Mouse (Mus musculus): ENCODE measurements around the gene Gm11238. TPM values are rescaled to one million over a fixed set of nuclear protein-coding genes. Genes with fewer than 3 reads are reported as not detected.
"Not testable (repeated sequence)": the region's sequence is repeated elsewhere in the genome, so short reads cannot be mapped to it uniquely, and the experiment has no call there.

Gm11238 gene
- polyA plus RNA-seq (2015; fragmentation: Nextera tagmentation; extraction: Ambion mirVana), result not detected in 2 replicates

GRCm38 (mm10) chr4:73607581-73607980 lies at the start of gene Gm11238:
TSS of gene Gm11238 (plus strand) at chr4:73607881.
- not testable (repeated sequence) for ATAC-seq (replicated peaks; ENCODE audit: extremely low read depth, insufficient read depth, low FRiP score); H3K9ac ChIP-seq (ENCODE audit: low read length); H3K36me3 ChIP-seq (ENCODE audit: control insufficient read depth, insufficient read depth); H3K9me3 ChIP-seq (replicated peaks; ENCODE audit: control insufficient read depth, low read length); H3K4me2 ChIP-seq (ENCODE audit: low read depth, low read length); H3K27me3 ChIP-seq (ENCODE audit: control insufficient read depth, insufficient read depth, low read length); H3K27ac ChIP-seq (ENCODE audit: low read length); H3K4me1 ChIP-seq (ENCODE audit: control insufficient read depth, insufficient read depth, low read length); H3K4me3 ChIP-seq (ENCODE audit: low read length)
- WGBS, result no CpG with 5 or more reads among the region's 3 CpGs

GRCm38 (mm10) chr4:73599248-73599647 lies 8.4 kb upstream of the Gm11238 start:
- H3K9me3 ChIP-seq (replicated peaks; ENCODE audit: control insufficient read depth, low read length), result no peaks in the 10 kb centered on the region
- H3K4me3 ChIP-seq (ENCODE audit: low read length), result no peak overlapping the region
- H3K4me1 ChIP-seq (ENCODE audit: control insufficient read depth, insufficient read depth, low read length), result no peaks in the 10 kb centered on the region
- H3K4me2 ChIP-seq (ENCODE audit: low read depth, low read length), result no peak overlapping the region
- no peaks in the 10 kb centered on the region for H3K27me3 ChIP-seq (ENCODE audit: control insufficient read depth, insufficient read depth, low read length)
- no peak overlapping the region for H3K27ac ChIP-seq (ENCODE audit: low read length)
- no peaks in the 10 kb centered on the region for H3K36me3 ChIP-seq (ENCODE audit: control insufficient read depth, insufficient read depth)
- WGBS, result 7% methylated on average over 3 of the region's 3 CpGs
- H3K9ac ChIP-seq (ENCODE audit: low read length), result no peak overlapping the region
- ATAC-seq (replicated peaks; ENCODE audit: extremely low read depth, insufficient read depth, low FRiP score), result no peak

- H3K9ac ChIP-seq (ENCODE audit: low read length); H3K36me3 ChIP-seq (ENCODE audit: control insufficient read depth, insufficient read depth); H3K4me1 ChIP-seq (ENCODE audit: control insufficient read depth, insufficient read depth, low read length); ATAC-seq (replicated peaks; ENCODE audit: extremely low read depth, insufficient read depth, low FRiP score); H3K9me3 ChIP-seq (replicated peaks; ENCODE audit: control insufficient read depth, low read length); H3K4me3 ChIP-seq (ENCODE audit: low read length); H3K4me2 ChIP-seq (ENCODE audit: low read depth, low read length); H3K27ac ChIP-seq (ENCODE audit: low read length); H3K27me3 ChIP-seq (ENCODE audit: control insufficient read depth, insufficient read depth, low read length): not testable (repeated sequence)
- no CpG with 5 or more reads among the region's 3 CpGs for WGBS
Observed at GRCm38 (mm10) chr4:73622684-73623083, 15.0 kb downstream of the Gm11238 start, which contains the start of gene Gm11237. TSS of gene Gm11237 (plus strand) at chr4:73622984.

- H3K27me3 ChIP-seq (ENCODE audit: control insufficient read depth, insufficient read depth, low read length); H3K27ac ChIP-seq (ENCODE audit: low read length); H3K4me3 ChIP-seq (ENCODE audit: low read length); H3K9ac ChIP-seq (ENCODE audit: low read length); H3K36me3 ChIP-seq (ENCODE audit: control insufficient read depth, insufficient read depth); ATAC-seq (replicated peaks; ENCODE audit: extremely low read depth, insufficient read depth, low FRiP score); H3K4me2 ChIP-seq (ENCODE audit: low read depth, low read length); H3K4me1 ChIP-seq (ENCODE audit: control insufficient read depth, insufficient read depth, low read length); H3K9me3 ChIP-seq (replicated peaks; ENCODE audit: control insufficient read depth, low read length): not testable (repeated sequence)
- no CpG with 5 or more reads among the region's 4 CpGs for WGBS
Observed at GRCm38 (mm10) chr4:73637821-73638220, 30.1 kb downstream of the Gm11238 start, which contains the start of gene Gm11236. TSS of gene Gm11236 (plus strand) at chr4:73638121.

- H3K27me3 ChIP-seq (ENCODE audit: control insufficient read depth, insufficient read depth, low read length); H3K36me3 ChIP-seq (ENCODE audit: control insufficient read depth, insufficient read depth); H3K27ac ChIP-seq (ENCODE audit: low read length); H3K4me3 ChIP-seq (ENCODE audit: low read length); ATAC-seq (replicated peaks; ENCODE audit: extremely low read depth, insufficient read depth, low FRiP score); H3K4me2 ChIP-seq (ENCODE audit: low read depth, low read length); H3K4me1 ChIP-seq (ENCODE audit: control insufficient read depth, insufficient read depth, low read length); H3K9ac ChIP-seq (ENCODE audit: low read length); H3K9me3 ChIP-seq (replicated peaks; ENCODE audit: control insufficient read depth, low read length): not testable (repeated sequence)
- WGBS, result 76% methylated on average over 4 of the region's 4 CpGs
Observed at GRCm38 (mm10) chr4:73661864-73662263, 54.2 kb downstream of the Gm11238 start.

- no CpG with 5 or more reads among the region's 4 CpGs for WGBS
- not testable (repeated sequence) for H3K4me2 ChIP-seq (ENCODE audit: low read depth, low read length); H3K4me3 ChIP-seq (ENCODE audit: low read length); H3K27me3 ChIP-seq (ENCODE audit: control insufficient read depth, insufficient read depth, low read length); H3K9ac ChIP-seq (ENCODE audit: low read length); H3K9me3 ChIP-seq (replicated peaks; ENCODE audit: control insufficient read depth, low read length); H3K27ac ChIP-seq (ENCODE audit: low read length); ATAC-seq (replicated peaks; ENCODE audit: extremely low read depth, insufficient read depth, low FRiP score); H3K4me1 ChIP-seq (ENCODE audit: control insufficient read depth, insufficient read depth, low read length); H3K36me3 ChIP-seq (ENCODE audit: control insufficient read depth, insufficient read depth)
Observed at GRCm38 (mm10) chr4:73668054-73668453, 60.4 kb downstream of the Gm11238 start, which contains the start of gene Gm11239. TSS of gene Gm11239 (plus strand) at chr4:73668354.

- not testable (repeated sequence) for H3K9me3 ChIP-seq (replicated peaks; ENCODE audit: control insufficient read depth, low read length); H3K36me3 ChIP-seq (ENCODE audit: control insufficient read depth, insufficient read depth); H3K27ac ChIP-seq (ENCODE audit: low read length); H3K4me2 ChIP-seq (ENCODE audit: low read depth, low read length); H3K4me1 ChIP-seq (ENCODE audit: control insufficient read depth, insufficient read depth, low read length); H3K9ac ChIP-seq (ENCODE audit: low read length); H3K27me3 ChIP-seq (ENCODE audit: control insufficient read depth, insufficient read depth, low read length); ATAC-seq (replicated peaks; ENCODE audit: extremely low read depth, insufficient read depth, low FRiP score); H3K4me3 ChIP-seq (ENCODE audit: low read length)
- no CpG with 5 or more reads among the region's 4 CpGs for WGBS
Observed at GRCm38 (mm10) chr4:73683216-73683615, 75.5 kb downstream of the Gm11238 start, which contains the start of gene Gm428. TSS of gene Gm428 (plus strand) at chr4:73683516.

Other genes with a start within 250 kb of the Gm11238 start
- not detected in 2 replicates for gene Gm11487, start 202.8 kb upstream of the Gm11238 start, polyA plus RNA-seq (2015; fragmentation: Nextera tagmentation; extraction: Ambion mirVana)
- gene Gm11237, start 15.1 kb downstream of the Gm11238 start, polyA plus RNA-seq (2015; fragmentation: Nextera tagmentation; extraction: Ambion mirVana), result not detected in 2 replicates
- not detected in 2 replicates for gene Gm11236, start 30.2 kb downstream of the Gm11238 start, polyA plus RNA-seq (2015; fragmentation: Nextera tagmentation; extraction: Ambion mirVana)
- gene Gm11239, start 60.5 kb downstream of the Gm11238 start, polyA plus RNA-seq (2015; fragmentation: Nextera tagmentation; extraction: Ambion mirVana), result not detected in 2 replicates
- not detected in 2 replicates for gene Gm428, start 75.6 kb downstream of the Gm11238 start, polyA plus RNA-seq (2015; fragmentation: Nextera tagmentation; extraction: Ambion mirVana)
- gene Rasef, start 183.1 kb downstream of the Gm11238 start, polyA plus RNA-seq (2015; fragmentation: Nextera tagmentation; extraction: Ambion mirVana), result 0.81 and 0.86 TPM in 2 replicates